10 mouse cellular contexts compared by ENCODE assay signal in genomic region chr12:8922369-8923124, GRCm38 (mm10). TPM values are rescaled to one million over a fixed set of nuclear protein-coding genes. Genes with fewer than 3 reads are reported as not detected.
DNase-seq lines count a peak whose midpoint lies in the region; ATAC-seq and TF ChIP-seq lines count a peak whose summit lies in the region.
"Had no signal": no experiment of that assay in that cellular context is flagged by ENCODE, and none has a peak within 500 bp of the region (broad histone marks: within the 10 kb centered on the region; RNA-seq: fewer than 3 reads in every experiment).

No protein-coding gene starts in this region.

- no peak for TF ChIP-seq CTCF in ES-Bruce4 (IDR thresholded peaks at IDR 0.05; ENCODE audit: low read depth, low read length)
- TF ChIP-seq CTCF in forebrain, postnatal 0 days (IDR thresholded peaks at IDR 0.05; ENCODE audit: low read depth), result no peak

- no peak for TF ChIP-seq EP300 in ES-Bruce4 (IDR thresholded peaks at IDR 0.05; ENCODE audit: insufficient read depth, low read depth, low read length)

- peak overlapping the region; percentile 90 for H3K9ac ChIP-seq in heart, embryonic 13.5 days
- peak overlapping the region; percentile 85 for H3K9ac ChIP-seq in ES-Bruce4 (ENCODE audit: low read depth, poor library complexity, severe bottlenecking)
- H3K9ac ChIP-seq in forebrain, postnatal 0 days, result peak overlapping the region; percentile 95
- peak overlapping the region; percentile 87 for H3K9ac ChIP-seq in liver, embryonic 13.5 days
- H3K9ac ChIP-seq in stomach, embryonic 16.5 days (ENCODE audit: low read length), result peak overlapping the region; percentile 79

- H3K4me3 ChIP-seq in heart, embryonic 13.5 days, result peak overlapping the region; percentile 87
- H3K4me3 ChIP-seq in ES-Bruce4 (ENCODE audit: low read depth, low read length), result peak overlapping the region; percentile 90
- H3K4me3 ChIP-seq in forebrain, postnatal 0 days (ENCODE audit: low read depth, low read length), result peak overlapping the region; percentile 92
- H3K4me3 ChIP-seq in liver, embryonic 13.5 days (replicated peaks), result peak overlapping the region; percentile 75
- peak overlapping the region; percentile 69 for H3K4me3 ChIP-seq in stomach, embryonic 16.5 days (replicated peaks; ENCODE audit: low read length)

- peak overlapping the region; percentile 99 for H3K27ac ChIP-seq in heart, embryonic 13.5 days (replicated peaks)
- H3K27ac ChIP-seq in ES-Bruce4 (ENCODE audit: insufficient read depth, low read length), result peak overlapping the region; percentile 62; the same call in 1 of the 2 replicates
- H3K27ac ChIP-seq in forebrain, postnatal 0 days (ENCODE audit: low read depth, low read length), result peak overlapping the region; percentile 93
- H3K27ac ChIP-seq in liver, embryonic 13.5 days, result peak overlapping the region; percentile 93
- H3K27ac ChIP-seq in stomach, embryonic 16.5 days (ENCODE audit: low read length), result peak overlapping the region; percentile 99

- H3K27me3 ChIP-seq in heart, embryonic 13.5 days (replicated peaks), result no peaks in the 10 kb centered on the region
- H3K27me3 ChIP-seq in ES-Bruce4 (ENCODE audit: control insufficient read depth, insufficient read depth, low read length, poor library complexity, severe bottlenecking), result no peaks in the 10 kb centered on the region
- no peaks in the 10 kb centered on the region for H3K27me3 ChIP-seq in forebrain, postnatal 0 days (ENCODE audit: insufficient read depth, low read length)
- H3K27me3 ChIP-seq in liver, embryonic 13.5 days, result no peaks in the 10 kb centered on the region
- no peaks in the 10 kb centered on the region for H3K27me3 ChIP-seq in stomach, embryonic 16.5 days (ENCODE audit: control insufficient read depth, insufficient read depth, low read length)
- H3K27me3 ChIP-seq: Patski had no signal

- DNase-seq in heart, adult 8-10 months (ENCODE audit: low spot score), result no peak
- DNase-seq in forebrain, postnatal 0 days, result peak; percentile 58
- DNase-seq in liver, embryonic 13.5 days, result no peak
- no peak for DNase-seq in urinary bladder, postnatal 10 days (ENCODE audit: low spot score)
- DNase-seq in right cerebral cortex, postnatal 4 days, result no peak

- no peak for TF ChIP-seq POLR2A in ES-Bruce4 (IDR thresholded peaks at IDR 0.05; ENCODE audit: insufficient read depth, low read length)

- no peak for ATAC-seq in heart, embryonic 13.5 days (ENCODE audit: extremely low read depth, insufficient number of reproducible peaks, low FRiP score, low TSS enrichment)
- ATAC-seq in forebrain, postnatal 0 days, result no peak
- ATAC-seq in liver, embryonic 13.5 days (ENCODE audit: low read depth), result no peak
- no peak for ATAC-seq in stomach, embryonic 16.5 days (ENCODE audit: insufficient read depth, low FRiP score)

- peak overlapping the region; percentile 85 for H3K4me2 ChIP-seq in heart, embryonic 13.5 days
- H3K4me2 ChIP-seq in forebrain, postnatal 0 days (ENCODE audit: low read depth), result peak overlapping the region; percentile 57
- H3K4me2 ChIP-seq in liver, embryonic 13.5 days, result peak overlapping the region; percentile 88
- H3K4me2 ChIP-seq in stomach, embryonic 16.5 days (ENCODE audit: low read depth, low read length), result peak overlapping the region; percentile 62

- WGBS in heart, embryonic 13.5 days, result 2% methylated on average over 30 of the region's 30 CpGs
- WGBS in forebrain, postnatal 0 days, result 3% methylated on average over 30 of the region's 30 CpGs
- WGBS in liver, embryonic 13.5 days (ENCODE audit: insufficient replicate concordance), result under 1% methylated on average over 30 of the region's 30 CpGs
- WGBS in stomach, embryonic 16.5 days, result under 1% methylated on average over 30 of the region's 30 CpGs

- H3K4me1 ChIP-seq in heart, embryonic 13.5 days, result peaks cover 54% of the 10 kb centered on the region
- H3K4me1 ChIP-seq in ES-Bruce4 (ENCODE audit: control insufficient read depth, insufficient read depth, low read length), result no peaks in the 10 kb centered on the region
- peaks cover 18% of the 10 kb centered on the region for H3K4me1 ChIP-seq in forebrain, postnatal 0 days (ENCODE audit: insufficient read depth)
- H3K4me1 ChIP-seq in liver, embryonic 13.5 days (replicated peaks), result peaks cover 31% of the 10 kb centered on the region
- peaks cover 32% of the 10 kb centered on the region for H3K4me1 ChIP-seq in stomach, embryonic 16.5 days (ENCODE audit: control insufficient read depth, insufficient read depth, low read length)

- H3K9me3 ChIP-seq in heart, embryonic 13.5 days, result no peaks in the 10 kb centered on the region
- H3K9me3 ChIP-seq in ES-Bruce4 (replicated peaks; ENCODE audit: control insufficient read depth, insufficient read depth, low read length, poor library complexity, severe bottlenecking), result no peaks in the 10 kb centered on the region
- H3K9me3 ChIP-seq in forebrain, postnatal 0 days (ENCODE audit: low read length), result no peaks in the 10 kb centered on the region
- no peaks in the 10 kb centered on the region for H3K9me3 ChIP-seq in liver, embryonic 13.5 days (replicated peaks)
- H3K9me3 ChIP-seq in stomach, embryonic 16.5 days (replicated peaks; ENCODE audit: control insufficient read depth, low read length), result no peaks in the 10 kb centered on the region

- peaks cover 17% of the 10 kb centered on the region for H3K36me3 ChIP-seq in heart, embryonic 13.5 days
- peaks cover 15% of the 10 kb centered on the region for H3K36me3 ChIP-seq in ES-Bruce4 (ENCODE audit: control insufficient read depth, insufficient read depth, low read length, poor library complexity, severe bottlenecking)
- H3K36me3 ChIP-seq in forebrain, postnatal 0 days (ENCODE audit: insufficient read depth), result peaks cover 5% of the 10 kb centered on the region; the same call in 1 of the 2 replicates
- peaks cover 11% of the 10 kb centered on the region for H3K36me3 ChIP-seq in liver, embryonic 13.5 days
- no peaks in the 10 kb centered on the region for H3K36me3 ChIP-seq in stomach, embryonic 16.5 days (ENCODE audit: control insufficient read depth, insufficient read depth, low read length)

RNA-seq across cellular contexts. Expression of gene Laptm4a, which starts 1.1 kb away (rescaled TPM):
- polyA plus RNA-seq in heart, embryonic 13.5 days (2015; fragmentation: Nextera tagmentation; extraction: Ambion mirVana), result 245 and 277 TPM in 2 replicates
- total RNA-seq in heart, adult 8-10 months (2022), result 100 to 1,000 TPM; 393 to 413 (median 400) TPM
- polyA plus RNA-seq in ES-Bruce4 (2011; ENCODE audit: insufficient read depth, insufficient read length, low read depth, missing spikeins), result 347 and 371 TPM in 2 replicates
- total RNA-seq in forebrain, postnatal 0 days (2014; rRNA removed), result 168 and 184 TPM in 2 replicates
- 270 and 278 TPM in 2 replicates for polyA plus RNA-seq in forebrain, postnatal 0 days (2015; fragmentation: Nextera tagmentation; extraction: Ambion mirVana)
- 71.4 and 83.9 TPM in 2 replicates for polyA plus RNA-seq in liver, embryonic 13.5 days (2015; fragmentation: Nextera tagmentation; extraction: Ambion mirVana)
- polyA plus RNA-seq in stomach, embryonic 16.5 days (2015; fragmentation: Nextera tagmentation; extraction: Ambion mirVana), result 358 and 361 TPM in 2 replicates

RNA-seq across cellular contexts. Expression of gene Matn3, which starts 25.2 kb away (rescaled TPM):
- polyA plus RNA-seq in heart, embryonic 13.5 days (2015; fragmentation: Nextera tagmentation; extraction: Ambion mirVana), result 0.19 and 0.32 TPM in 2 replicates
- not detected for total RNA-seq in heart, adult 8-10 months (2022)
- polyA plus RNA-seq in ES-Bruce4 (2011; ENCODE audit: insufficient read depth, insufficient read length, low read depth, missing spikeins), result 6.1 and 6.6 TPM in 2 replicates
- 0.15 and 0.57 TPM in 2 replicates for total RNA-seq in forebrain, postnatal 0 days (2014; rRNA removed)
- 0.15 and 0.18 TPM in 2 replicates for polyA plus RNA-seq in forebrain, postnatal 0 days (2015; fragmentation: Nextera tagmentation; extraction: Ambion mirVana)
- 0.20 and 0.25 TPM in 2 replicates for polyA plus RNA-seq in liver, embryonic 13.5 days (2015; fragmentation: Nextera tagmentation; extraction: Ambion mirVana)
- polyA plus RNA-seq in stomach, embryonic 16.5 days (2015; fragmentation: Nextera tagmentation; extraction: Ambion mirVana), result 0.15 and 0.21 TPM in 2 replicates
- total RNA-seq: layer of hippocampus, postnatal 14 days had no signal

RNA-seq across cellular contexts. Expression of gene Wdr35, which starts 51.1 kb away (rescaled TPM):
- polyA plus RNA-seq in heart, embryonic 13.5 days (2015; fragmentation: Nextera tagmentation; extraction: Ambion mirVana), result 12.1 and 13.2 TPM in 2 replicates
- 10 to 100 TPM; 10.8 to 12.8 (median 11.6) TPM for total RNA-seq in heart, adult 8-10 months (2022)
- 69.6 and 72.4 TPM in 2 replicates for polyA plus RNA-seq in ES-Bruce4 (2011; ENCODE audit: insufficient read depth, insufficient read length, low read depth, missing spikeins)
- total RNA-seq in forebrain, postnatal 0 days (2014; rRNA removed), result 24.9 and 27.7 TPM in 2 replicates
- 15.0 and 22.9 TPM in 2 replicates for polyA plus RNA-seq in forebrain, postnatal 0 days (2015; fragmentation: Nextera tagmentation; extraction: Ambion mirVana)
- polyA plus RNA-seq in liver, embryonic 13.5 days (2015; fragmentation: Nextera tagmentation; extraction: Ambion mirVana), result 1.6 and 2.0 TPM in 2 replicates
- 14.7 and 15.0 TPM in 2 replicates for polyA plus RNA-seq in stomach, embryonic 16.5 days (2015; fragmentation: Nextera tagmentation; extraction: Ambion mirVana)
